8 mouse cellular contexts compared by ENCODE assay signal in the genomic region with DNA sequence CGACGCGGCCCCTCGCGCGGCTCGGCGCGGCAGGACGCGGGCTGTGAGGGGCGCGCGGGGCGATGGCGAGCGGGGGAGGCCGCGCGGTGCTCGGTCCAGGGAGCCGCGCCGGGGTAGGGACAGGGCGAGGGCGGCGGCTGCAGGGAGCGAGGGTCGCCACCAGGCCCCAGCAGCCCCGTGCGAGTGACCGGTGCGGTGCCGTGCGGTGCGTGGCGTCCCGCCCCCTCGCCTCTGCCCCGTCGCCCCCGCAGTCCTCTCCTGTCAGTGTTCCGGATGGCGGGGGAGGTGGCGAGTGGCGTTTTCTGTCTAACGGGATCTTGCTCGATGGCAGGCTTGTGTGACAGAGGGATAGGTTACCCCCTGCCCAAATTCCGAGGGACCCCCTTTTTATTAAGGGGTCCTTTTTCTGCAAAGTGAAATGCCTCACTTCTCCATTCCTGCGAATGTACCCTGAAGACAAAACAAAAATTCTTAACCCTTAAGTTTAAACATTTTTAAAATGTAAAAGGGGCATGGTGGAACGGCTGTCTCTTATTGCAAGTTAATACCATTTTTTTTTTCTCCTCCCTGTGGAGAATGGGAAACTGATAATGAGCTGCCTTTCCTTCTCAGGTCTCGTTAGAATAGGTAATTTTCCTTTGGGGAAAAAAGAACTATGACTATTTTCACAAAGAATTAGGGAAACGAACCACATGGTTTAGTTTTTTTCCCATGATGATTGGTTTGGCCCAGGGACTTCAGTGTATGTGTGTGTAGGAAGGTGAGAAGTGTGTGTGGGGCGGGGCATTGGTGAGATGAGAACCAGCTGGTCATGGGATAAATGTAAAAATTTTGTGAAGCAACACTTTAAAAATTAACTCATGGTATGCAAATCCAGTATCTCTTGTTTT. TPM values are rescaled to one million over a fixed set of nuclear protein-coding genes. Genes with fewer than 3 reads are reported as not detected.
DNase-seq lines count a peak whose midpoint lies in the region; ATAC-seq and TF ChIP-seq lines count a peak whose summit lies in the region.

No protein-coding gene starts in this region.

- intact Hi-C loops in gastrocnemius, postnatal 36 days (cut with DNase I): loop anchor here (5.0 to 10.0 kb wide), 3 partner anchors 62 to 545 kb away; no protein-coding TSS in a partner anchor

- peak overlapping the region; percentile 93 for H3K9ac ChIP-seq in embryonic facial prominence, embryonic 11.5 days (replicated peaks; ENCODE audit: low read length)
- H3K9ac ChIP-seq in heart, postnatal 0 days (replicated peaks; ENCODE audit: low read depth, low read length): peak overlapping the region; percentile 93
- H3K9ac ChIP-seq in lung, embryonic 16.5 days (ENCODE audit: low read length): peak overlapping the region; percentile 94

- H3K9me3 ChIP-seq in embryonic facial prominence, embryonic 11.5 days (replicated peaks; ENCODE audit: control insufficient read depth, low read length): no peaks in the 10 kb centered on the region
- no peaks in the 10 kb centered on the region for H3K9me3 ChIP-seq in heart, postnatal 0 days (replicated peaks; ENCODE audit: control insufficient read depth, low read length)
- H3K9me3 ChIP-seq in lung, embryonic 16.5 days (ENCODE audit: control insufficient read depth, low read length): no peaks in the 10 kb centered on the region

- under 1% methylated on average over 53 of the region's 54 CpGs for WGBS in embryonic facial prominence, embryonic 11.5 days
- WGBS in heart, postnatal 0 days: under 1% methylated on average over 45 of the region's 54 CpGs
- WGBS in lung, embryonic 16.5 days: under 1% methylated on average over 30 of the region's 54 CpGs

- H3K27ac ChIP-seq in embryonic facial prominence, embryonic 11.5 days (replicated peaks; ENCODE audit: low read depth, low read length): peak overlapping the region; percentile 96
- peak overlapping the region; percentile 93 for H3K27ac ChIP-seq in heart, postnatal 0 days (ENCODE audit: low read depth)
- peak overlapping the region; percentile 91 for H3K27ac ChIP-seq in lung, embryonic 16.5 days (ENCODE audit: low read length)

- peak overlapping the region; percentile 91 for H3K4me3 ChIP-seq in embryonic facial prominence, embryonic 11.5 days (ENCODE audit: low read depth, low read length)
- peak overlapping the region; percentile 95 for H3K4me3 ChIP-seq in heart, postnatal 0 days (ENCODE audit: low read depth, low read length)
- H3K4me3 ChIP-seq in lung, embryonic 16.5 days (ENCODE audit: low read length): peak overlapping the region; percentile 95

- TF ChIP-seq EP300 in heart, postnatal 0 days (IDR thresholded peaks at IDR 0.05; ENCODE audit: low read depth): no peak

- H3K4me2 ChIP-seq in embryonic facial prominence, embryonic 11.5 days (ENCODE audit: low read depth, low read length): peak overlapping the region; percentile 47
- peak overlapping the region; percentile 86 for H3K4me2 ChIP-seq in heart, postnatal 0 days (ENCODE audit: low read depth, low read length)
- peak overlapping the region; percentile 60 for H3K4me2 ChIP-seq in lung, embryonic 16.5 days (ENCODE audit: low read depth, low read length)

- no peaks in the 10 kb centered on the region for H3K4me1 ChIP-seq in embryonic facial prominence, embryonic 11.5 days (ENCODE audit: control insufficient read depth, insufficient read depth, low read length)
- peaks cover 4% of the 10 kb centered on the region; the same call in 1 of the 2 replicates for H3K4me1 ChIP-seq in heart, postnatal 0 days (ENCODE audit: control insufficient read depth, insufficient read depth)
- H3K4me1 ChIP-seq in lung, embryonic 16.5 days (replicated peaks; ENCODE audit: control insufficient read depth, insufficient read depth, low read length): peaks cover 8% of the 10 kb centered on the region

- DNase-seq in gastrocnemius, adult 18-20 months (ENCODE audit: low spot score): peak; percentile 23
- DNase-seq in gastrocnemius, postnatal 36 days: no peak
- peak; percentile 67 for DNase-seq in adrenal gland, postnatal 14 days
- peak; percentile 50 for DNase-seq in embryonic facial prominence, embryonic 11.5 days (ENCODE audit: low spot score)
- peak; percentile 16 for DNase-seq in heart, postnatal 0 days (ENCODE audit: low spot score)
- peak; percentile 36 to 46 for DNase-seq in layer of hippocampus, adult 8-10 months (ENCODE audit: low spot score in 2 of 2)
- DNase-seq in right cerebral cortex, postnatal 10 days (ENCODE audit: low spot score in 2 of 2): peak; percentile 64 to 78

- peak; percentile 84 for ATAC-seq in embryonic facial prominence, embryonic 11.5 days (replicated peaks; ENCODE audit: insufficient number of reproducible peaks, low FRiP score, low TSS enrichment, low read depth)
- ATAC-seq in heart, postnatal 0 days (ENCODE audit: insufficient read depth, low read depth): peak; percentile 66
- ATAC-seq in lung, embryonic 16.5 days (ENCODE audit: low read depth): peak; percentile 77

- no peak for TF ChIP-seq CTCF in heart, postnatal 0 days (IDR thresholded peaks at IDR 0.05; ENCODE audit: low read depth)

- H3K27me3 ChIP-seq in embryonic facial prominence, embryonic 11.5 days (ENCODE audit: control insufficient read depth, insufficient read depth, low read length): no peaks in the 10 kb centered on the region
- no peaks in the 10 kb centered on the region for H3K27me3 ChIP-seq in heart, postnatal 0 days (ENCODE audit: control insufficient read depth, insufficient read depth, low read length)
- H3K27me3 ChIP-seq in lung, embryonic 16.5 days (ENCODE audit: control insufficient read depth, insufficient read depth, low read depth, low read length): no peaks in the 10 kb centered on the region

- H3K36me3 ChIP-seq in embryonic facial prominence, embryonic 11.5 days (replicated peaks; ENCODE audit: control insufficient read depth, insufficient read depth, low read depth, low read length): no peaks in the 10 kb centered on the region
- no peaks in the 10 kb centered on the region for H3K36me3 ChIP-seq in heart, postnatal 0 days (replicated peaks; ENCODE audit: control insufficient read depth, insufficient read depth, low read length)
- no peaks in the 10 kb centered on the region for H3K36me3 ChIP-seq in lung, embryonic 16.5 days (ENCODE audit: control insufficient read depth, insufficient read depth, low read length)

RNA-seq across cellular contexts. Expression of a gene that starts 0.8 kb away (rescaled TPM):
- total RNA-seq in gastrocnemius, adult 18-20 months (2021): 10 to 100 TPM in 1 of 2 experiments, 1 to 10 TPM in 1; 5.4 to 13.0 TPM
- total RNA-seq in gastrocnemius, postnatal 36 days (2021): 10 to 100 TPM; 11.7 to 11.8 TPM
- total RNA-seq in adrenal gland, postnatal 14 days (2021): 34.2 and 48.1 TPM in 2 replicates
- polyA plus RNA-seq in embryonic facial prominence, embryonic 11.5 days (2014; fragmentation: Nextera tagmentation; extraction: Ambion mirVana): 34.9 and 35.7 TPM in 2 replicates
- total RNA-seq in heart, postnatal 0 days (2014; rRNA removed; ENCODE audit: low replicate concordance): 35.4 and 39.3 TPM in 2 replicates
- 11.9 and 12.8 TPM in 2 replicates for polyA plus RNA-seq in heart, postnatal 0 days (2015; fragmentation: Nextera tagmentation; extraction: Ambion mirVana)
- total RNA-seq in layer of hippocampus, adult 8-10 months (2022): 100 to 1,000 TPM; 330 to 363 (median 340) TPM
- polyA plus RNA-seq in lung, embryonic 16.5 days (2015; fragmentation: Nextera tagmentation; extraction: Ambion mirVana): 21.6 and 24.3 TPM in 2 replicates

Comparison
In these comparisons a context has a peak if more than half of its experiments do, and no peak if none do; other contexts are left out.
1. DNase-seq: peak in gastrocnemius, adult 18-20 months (single experiment), adrenal gland, postnatal 14 days (single experiment), embryonic facial prominence, embryonic 11.5 days (single experiment), heart, postnatal 0 days (single experiment), layer of hippocampus, adult 8-10 months (2 of 2) and right cerebral cortex, postnatal 10 days (2 of 2); none in gastrocnemius, postnatal 36 days (0 of 2).
2. Peak in every context shown above with its lines, with median percentiles within 50 percentile points of each other: ATAC-seq, H3K27ac ChIP-seq, H3K4me2 ChIP-seq, H3K4me3 ChIP-seq and H3K9ac ChIP-seq.